Mouse (Mus musculus) kidney, embryonic 16.5 days (tissue): ENCODE data around the gene Trim65. TPM values are rescaled to one million over a fixed set of nuclear protein-coding genes. Genes with fewer than 3 reads are reported as not detected.

Experiments
- ATAC-seq: fragments of 200-750 bp; cut with Nextera tagmentation; 2 replicates; pipeline ENCODE4 v1.8.0; 2017; ENCODE audit warnings: moderate TSS enrichment; ENCODE audit not compliant: low FRiP score, low TSS enrichment
- H3K27ac ChIP-seq: fragments of 300-500 bp; sonication (generic); 2 replicates; pipeline ENCODE4 v1.5.1; 2014; ENCODE audit warnings: low read length
- H3K27me3 ChIP-seq: fragments of 300-500 bp; sonication (generic); 2 replicates; pipeline ENCODE4 v1.6.1; 2014; ENCODE audit warnings: low read length, control low read depth, mixed read lengths; ENCODE audit not compliant: insufficient read depth
- H3K36me3 ChIP-seq: fragments of 300-500 bp; sonication (generic); 2 replicates; pipeline ENCODE4 v1.6.1; 2014; ENCODE audit warnings: low read length, control low read depth, mixed read lengths; ENCODE audit not compliant: insufficient read depth
- H3K4me1 ChIP-seq: fragments of 300-500 bp; sonication (generic); 2 replicates; pipeline ENCODE4 v1.6.1; 2014; ENCODE audit warnings: low read length, control low read depth, mixed read lengths; ENCODE audit not compliant: insufficient read depth
- H3K4me2 ChIP-seq: fragments of 300-500 bp; sonication (generic); replicated peaks from 2 replicates; pipeline ENCODE4 v1.6.1; 2014; ENCODE audit warnings: low read depth, low read length
- H3K4me3 ChIP-seq: fragments of 300-500 bp; sonication (generic); 2 replicates; pipeline ENCODE4 v1.5.1; 2014; ENCODE audit warnings: mild to moderate bottlenecking, low read length
- H3K9ac ChIP-seq: fragments of 300-500 bp; sonication (generic); replicated peaks from 2 replicates; pipeline ENCODE4 v1.6.1; 2014; ENCODE audit warnings: low read length
- H3K9me3 ChIP-seq: fragments of 300-500 bp; sonication (generic); 2 replicates; pipeline ENCODE4 v1.6.1; 2016; ENCODE audit warnings: low read length, control low read depth
- WGBS: fragments of 180-500 bp; shearing (Covaris S2); extraction: QIAGEN DNeasy Blood & Tissue Kit; methylation state at CpG from one replicate; pipeline ENCODE4 v1.1.7; 2014; 5-methylcytosine and 5-hydroxymethylcytosine counted together
- polyA plus RNA-seq: library from polyadenylated mRNA; unstranded; fragments of >200 nt; fragmentation: Nextera tagmentation; extraction: Ambion mirVana; gene quantifications from 2 replicates; pipeline ENCODE4 v1.2.1, GENCODE M21; 2015

Trim65 gene
- polyA plus RNA-seq, 1 experiment from 2014 or later, result 4.9 TPM

GRCm38 (mm10) chr11:116110540-116110939 is 20.4 kb downstream of the Trim65 start:
- Histone ChIP-seq H3K9me3 (no peaks in the 10 kb centered on the region), H3K9ac (peak overlapping the region; percentile 71), H3K27me3 (peaks cover 47% of the 10 kb centered on the region), H3K4me2 (peak overlapping the region; percentile 71), H3K27ac (0 out of 2 replicates have a peak overlapping the region, but pooled peaks have one; percentile 10), H3K4me3 (peak overlapping the region; percentile 61), H3K36me3 (no peaks in the 10 kb centered on the region), H3K4me1 (peaks cover 52% of the 10 kb centered on the region)
- ATAC-seq, result peak; percentile 21; the same call in 1 of the 2 replicates
- WGBS, result 18% methylated on average over 10 of the region's 10 CpGs

GRCm38 (mm10) chr11:116110131-116110530 is 20.8 kb downstream of the Trim65 start:
- Histone ChIP-seq H3K4me2 (peak overlapping the region; percentile 71), H3K4me1 (peaks cover 53% of the 10 kb centered on the region), H3K27ac (0 out of 2 replicates have a peak overlapping the region, but pooled peaks have one; percentile 34), H3K36me3 (no peaks in the 10 kb centered on the region), H3K27me3 (peaks cover 47% of the 10 kb centered on the region), H3K9me3 (no peaks in the 10 kb centered on the region), H3K4me3 (peak overlapping the region; percentile 61), H3K9ac (peak overlapping the region; percentile 71)
- ATAC-seq, result peak; percentile 50
- WGBS, result under 1% methylated on average over 35 of the region's 35 CpGs

GRCm38 (mm10) chr11:116109441-116110081 is 21.4 kb downstream of the Trim65 start:
- peak; percentile 17; the same call in 1 of the 2 replicates for ATAC-seq
- H3K36me3 ChIP-seq, result no peaks in the 10 kb centered on the region
- under 1% methylated on average over 64 of the region's 70 CpGs for WGBS
- H3K27me3 ChIP-seq, result peaks cover 47% of the 10 kb centered on the region
- peak overlapping the region; percentile 38; the same call in 1 of the 2 replicates for H3K27ac ChIP-seq
- H3K4me2 ChIP-seq, result peak overlapping the region; percentile 71
- H3K9ac ChIP-seq, result peak overlapping the region; percentile 71
- H3K9me3 ChIP-seq, result no peaks in the 10 kb centered on the region
- H3K4me3 ChIP-seq, result peak overlapping the region; percentile 61
- H3K4me1 ChIP-seq, result peaks cover 58% of the 10 kb centered on the region

- peak overlapping the region; percentile 71 for H3K9ac ChIP-seq
- no peaks in the 10 kb centered on the region for H3K36me3 ChIP-seq
- ATAC-seq, result no peak
- H3K4me1 ChIP-seq, result peaks cover 68% of the 10 kb centered on the region
- peak overlapping the region; percentile 71 for H3K4me2 ChIP-seq
- H3K9me3 ChIP-seq, result no peaks in the 10 kb centered on the region
- H3K4me3 ChIP-seq, result peak overlapping the region; percentile 61
- peak overlapping the region; percentile 38; the same call in 1 of the 2 replicates for H3K27ac ChIP-seq
- 7% methylated on average over 23 of the region's 23 CpGs for WGBS
- peaks cover 47% of the 10 kb centered on the region for H3K27me3 ChIP-seq
Measured at GRCm38 (mm10) chr11:116108464-116109137, 22.3 kb downstream of the Trim65 start.

- Histone ChIP-seq H3K4me1 (peaks cover 76% of the 10 kb centered on the region), H3K27me3 (peaks cover 47% of the 10 kb centered on the region), H3K9ac (peak overlapping the region; percentile 59), H3K27ac (peak overlapping the region; percentile 50; the same call in 1 of the 2 replicates), H3K9me3 (no peaks in the 10 kb centered on the region), H3K4me3 (peak overlapping the region; percentile 61), H3K4me2 (peak overlapping the region; percentile 71), H3K36me3 (no peaks in the 10 kb centered on the region)
- ATAC-seq, result no peak
- WGBS, result 21% methylated on average over 19 of the region's 19 CpGs
Measured at GRCm38 (mm10) chr11:116107777-116108285, 23.1 kb downstream of the Trim65 start.

GRCm38 (mm10) chr11:116106963-116107776 is 23.8 kb downstream of the Trim65 start:
- 0 out of 2 replicates have a peak, but pooled peaks have one; percentile 10 for ATAC-seq
- H3K4me1 ChIP-seq, result peaks cover 81% of the 10 kb centered on the region
- WGBS, result 24% methylated on average over 14 of the region's 14 CpGs
- H3K9me3 ChIP-seq, result no peaks in the 10 kb centered on the region
- H3K4me2 ChIP-seq, result peak overlapping the region; percentile 71
- peak overlapping the region; percentile 59 for H3K9ac ChIP-seq
- H3K36me3 ChIP-seq, result no peaks in the 10 kb centered on the region
- peak overlapping the region; percentile 50; the same call in 1 of the 2 replicates for H3K27ac ChIP-seq
- peaks cover 47% of the 10 kb centered on the region for H3K27me3 ChIP-seq
- peak overlapping the region; percentile 61 for H3K4me3 ChIP-seq

GRCm38 (mm10) chr11:116106154-116106962 is 24.6 kb downstream of the Trim65 start:
- peak overlapping the region; percentile 19 for H3K4me3 ChIP-seq
- WGBS, result 19% methylated on average over 32 of the region's 32 CpGs
- H3K9me3 ChIP-seq, result no peaks in the 10 kb centered on the region
- H3K9ac ChIP-seq, result peak overlapping the region; percentile 48
- ATAC-seq, result no peak
- peaks cover 43% of the 10 kb centered on the region for H3K27me3 ChIP-seq
- H3K4me1 ChIP-seq, result peaks cover 89% of the 10 kb centered on the region
- H3K27ac ChIP-seq, result 0 out of 2 replicates have a peak overlapping the region, but pooled peaks have one; percentile 38
- peak overlapping the region; percentile 71 for H3K4me2 ChIP-seq
- H3K36me3 ChIP-seq, result no peaks in the 10 kb centered on the region

- peaks cover 94% of the 10 kb centered on the region for H3K4me1 ChIP-seq
- 80% methylated on average over 2 of the region's 2 CpGs for WGBS
- H3K36me3 ChIP-seq, result no peaks in the 10 kb centered on the region
- no peak overlapping the region for H3K9ac ChIP-seq
- ATAC-seq, result no peak
- peaks cover 30% of the 10 kb centered on the region for H3K27me3 ChIP-seq
- H3K27ac ChIP-seq, result 0 out of 2 replicates have a peak overlapping the region, but pooled peaks have one; percentile 18
- no peak overlapping the region for H3K4me3 ChIP-seq
- H3K9me3 ChIP-seq, result no peaks in the 10 kb centered on the region
- no peak overlapping the region for H3K4me2 ChIP-seq
Measured at GRCm38 (mm10) chr11:116105065-116105464, 25.9 kb downstream of the Trim65 start.
